Mouse (Mus musculus) CH12.LX (cell line): ENCODE measurements around the gene Fap. TPM values are rescaled to one million over a fixed set of nuclear protein-coding genes. Genes with fewer than 3 reads are reported as not detected.

Experiments
- DNase-seq: peaks from one replicate; pipeline ENCODE4 v3.0.0-alpha.2; 2013; ENCODE audit errors: extremely low read depth
- H3K27ac ChIP-seq: 2 replicates; pipeline ENCODE4 v1.5.1; 2012; ENCODE audit warnings: low read depth, mild to moderate bottlenecking, control low read depth, moderate library complexity; ENCODE audit not compliant: insufficient read depth
- H3K27me3 ChIP-seq: replicated peaks from 2 replicates; pipeline ENCODE3; 2012; ENCODE audit warnings: inconsistent platforms
- H3K36me3 ChIP-seq, 2 experiments: replicated peaks in 1 of 2; 2 replicates each; pipeline versions ENCODE3 to v1.6.1; 2012; ENCODE audit warnings: inconsistent platforms in 1 of 2, low read length in 1 of 2, mild to moderate bottlenecking in 1 of 2, mixed read lengths in 1 of 2, moderate library complexity in 1 of 2; ENCODE audit not compliant: control insufficient read depth in 1 of 2, insufficient read depth in 1 of 2
- H3K4me1 ChIP-seq, 2 experiments: 2 replicates each; pipeline ENCODE4 v1.6.1; 2012; ENCODE audit warnings: inconsistent platforms in 1 of 2, moderate library complexity in 1 of 2; ENCODE audit not compliant: insufficient read depth in 2 of 2, control insufficient read depth in 1 of 2
- H3K4me2 ChIP-seq: 2 replicates; pipeline ENCODE4 v1.6.1; 2012; ENCODE audit warnings: low read depth, mild to moderate bottlenecking, control low read depth; ENCODE audit not compliant: poor library complexity, insufficient read depth, severe bottlenecking
- H3K4me3 ChIP-seq, 3 experiments: fragments of 150-350 bp in 1 of 3; sonication (generic) in 1 of 3; replicated peaks in 1 of 3; 2 replicates each; pipeline versions ENCODE3 to v1.5.1; 2011 to 2012; ENCODE audit warnings: low read depth in 2 of 3, low read length in 2 of 3, mild to moderate bottlenecking in 2 of 3, moderate library complexity in 2 of 3, control low read depth in 1 of 3, improper control_type of control experiment in 1 of 3, inconsistent platforms in 1 of 3, mixed read lengths in 1 of 3; ENCODE audit not compliant: poor library complexity in 1 of 3
- H3K79me2 ChIP-seq: replicated peaks from 2 replicates; pipeline ENCODE4 v1.6.1; 2012; ENCODE audit warnings: mild to moderate bottlenecking, moderate library complexity; ENCODE audit not compliant: control insufficient read depth, poor library complexity, insufficient read depth, severe bottlenecking; ENCODE audit errors: extremely low read depth
- H3K9ac ChIP-seq: 2 replicates; pipeline ENCODE4 v1.6.1; 2012; ENCODE audit warnings: low read depth, mild to moderate bottlenecking, control low read depth, moderate library complexity; ENCODE audit not compliant: insufficient read depth
- H3K9me3 ChIP-seq: replicated peaks from 2 replicates; pipeline ENCODE3; 2012; ENCODE audit warnings: low read length, inconsistent platforms, mixed read lengths
- CHD1 ChIP-seq: IDR thresholded peaks from 2 replicates; pipeline ENCODE4 v1.6.1; 2012; ENCODE audit warnings: low read depth, low read length, improper control_type of control experiment, inconsistent platforms
- CHD2 ChIP-seq: IDR thresholded peaks from 2 replicates; pipeline ENCODE4 v1.6.1; 2011; ENCODE audit warnings: low read length, improper control_type of control experiment
- CTCF ChIP-seq, 2 experiments: IDR thresholded peaks in 1 of 2; conservative IDR thresholded peaks in 1 of 2; 2 replicates each; pipeline ENCODE4 v1.5.1; 2011 to 2012; ENCODE audit warnings: low read depth in 2 of 2, low read length in 2 of 2, improper control_type of control experiment in 1 of 2, inconsistent platforms in 1 of 2, mild to moderate bottlenecking in 1 of 2, moderate library complexity in 1 of 2
- E2F4 ChIP-seq: IDR thresholded peaks from 2 replicates; pipeline ENCODE4 v1.6.1; 2011; ENCODE audit warnings: low read depth, low read length, improper control_type of control experiment; ENCODE audit not compliant: insufficient replicate concordance
- ETS1 ChIP-seq: conservative IDR thresholded peaks from 2 replicates; pipeline ENCODE4 v1.6.1; 2012; ENCODE audit warnings: low read depth, mild to moderate bottlenecking, inconsistent platforms, low read length, improper control_type of control experiment, moderate library complexity
- GABPA ChIP-seq: IDR thresholded peaks from 2 replicates; pipeline ENCODE4 v1.6.1; 2012; ENCODE audit warnings: low read depth, low read length, improper control_type of control experiment, inconsistent platforms; ENCODE audit not compliant: insufficient replicate concordance
- HCFC1 ChIP-seq: IDR thresholded peaks from 2 replicates; pipeline ENCODE4 v1.6.1; 2012; ENCODE audit warnings: low read depth, mild to moderate bottlenecking, inconsistent platforms, low read length, improper control_type of control experiment
- JUN ChIP-seq: IDR thresholded peaks from 2 replicates; pipeline ENCODE4 v1.6.1; 2011; ENCODE audit warnings: low read depth, mild to moderate bottlenecking, low read length, improper control_type of control experiment, moderate library complexity; ENCODE audit not compliant: insufficient read depth
- MAFK ChIP-seq: IDR thresholded peaks from 2 replicates; pipeline ENCODE4 v1.6.1; 2011; ENCODE audit warnings: low read length, improper control_type of control experiment; ENCODE audit not compliant: insufficient replicate concordance
- MAX ChIP-seq: IDR thresholded peaks from 2 replicates; pipeline ENCODE4 v1.6.1; 2011; ENCODE audit warnings: low read length, improper control_type of control experiment
- MYC ChIP-seq: IDR thresholded peaks from 2 replicates; pipeline ENCODE4 v1.6.1; 2011; ENCODE audit warnings: low read depth, mild to moderate bottlenecking, improper control_type of control experiment, low read length
- NRF1 ChIP-seq: IDR thresholded peaks from 2 replicates; pipeline ENCODE4 v1.6.1; 2014; ENCODE audit warnings: low read depth, mild to moderate bottlenecking, inconsistent platforms, low read length, improper control_type of control experiment, moderate library complexity
- SMC3 ChIP-seq: IDR thresholded peaks from 2 replicates; pipeline ENCODE4 v1.6.1; 2011; ENCODE audit warnings: low read depth, low read length, improper control_type of control experiment
- TBP ChIP-seq: conservative IDR thresholded peaks from 2 replicates; pipeline ENCODE4 v1.6.1; 2011; ENCODE audit warnings: low read depth, low read length, improper control_type of control experiment
- UBTF ChIP-seq: IDR thresholded peaks from 2 replicates; pipeline ENCODE4 v1.6.1; 2012; ENCODE audit warnings: low read depth, mild to moderate bottlenecking, inconsistent platforms, low read length, improper control_type of control experiment, moderate library complexity
- USF2 ChIP-seq: conservative IDR thresholded peaks from 2 replicates; pipeline ENCODE4 v1.6.1; 2011; ENCODE audit warnings: low read depth, low read length, improper control_type of control experiment
- ZMIZ1 ChIP-seq: IDR thresholded peaks from 2 replicates; pipeline ENCODE4 v1.6.1; 2012; ENCODE audit warnings: low read depth, mild to moderate bottlenecking, inconsistent platforms, low read length, improper control_type of control experiment
- dilution Hi-C: fragments of 300-500 bp; cut with MboI; formaldehyde crosslinking; loops from 2 replicates; pipeline ENCODE4 v1.14.3; 2020; ENCODE audit warnings: low sequenced_read_pairs; ENCODE audit not compliant: extremely low pct_unique_long_range_greater_than_20kb, extremely low pct_ligation_motif_present
- in situ Hi-C: fragments of 300-500 bp; cut with MboI; formaldehyde crosslinking; loops from 3 replicates; pipeline ENCODE4 v1.14.3; 2019; ENCODE audit warnings: low sequenced_read_pairs, low pct_ligation_motif_present, low pct_unique_long_range_greater_than_20kb, mixed read lengths
- polyA plus RNA-seq: library from polyadenylated mRNA; unstranded; fragments of >175 nt; gene quantifications from 2 replicates; pipeline ENCODE4 v1.2.1, GENCODE M21; 2012; ENCODE audit warnings: low read depth; ENCODE audit not compliant: insufficient read length
- total RNA-seq, 2 experiments: library from RNA; depleted of rRNA; stranded (reverse); fragments of 300-350 nt in 1 of 2; fragments of >200 nt in 1 of 2; gene quantifications; 2 replicates each; pipeline ENCODE4 v1.2.3; 2012 to 2014

Fap gene
- total and polyA plus RNA-seq, 3 experiments: 0.15 TPM; not detected in 2

DNA sequence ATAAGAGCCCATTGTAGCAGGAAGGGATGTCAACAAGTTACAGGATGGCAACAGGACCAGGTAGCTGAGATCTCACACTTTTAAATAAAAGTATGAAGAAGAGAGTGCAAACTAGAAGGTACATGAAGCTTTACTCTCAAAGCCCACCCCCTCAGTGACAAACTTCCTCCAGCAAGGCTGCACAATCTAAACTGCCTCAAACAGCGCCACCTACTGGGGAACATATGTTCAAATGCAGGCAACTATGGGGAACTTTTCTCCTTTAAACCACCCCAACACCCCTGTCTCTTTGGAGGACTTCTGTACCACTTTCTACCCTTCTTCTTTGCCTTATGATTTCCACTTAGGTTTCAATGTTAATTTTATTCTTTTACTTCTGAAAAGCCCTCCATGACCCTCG is 16.5 kb downstream of the Fap start:
- Histone ChIP-seq H3K4me1 (no peaks in the 10 kb centered on the region), H3K9ac (no peak overlapping the region), H3K36me3 (no peaks in the 10 kb centered on the region), H3K79me2 (no peaks in the 10 kb centered on the region), H3K27me3 (no peaks in the 10 kb centered on the region), H3K9me3 (no peaks in the 10 kb centered on the region), H3K4me2 (no peak overlapping the region), H3K27ac (no peak overlapping the region), H3K4me3 (no peak overlapping the region)
- TF ChIP-seq SMC3 (peak; percentile 31; the same call in 1 of the 2 replicates), CTCF (conservative IDR thresholded peaks at IDR 0.05 in 1 of 2, IDR thresholded peaks at IDR 0.05 in 1 of 2; ENCODE audit: low read depth in 2 of 2, low read length in 2 of 2) (peak; percentile 30 to 49; a peak in 3 of 4 replicates), HCFC1 (no peak)
- in situ Hi-C loops: no loop called here
- dilution Hi-C loops: no loop called here
- peak; percentile 19 for DNase-seq

DNA sequence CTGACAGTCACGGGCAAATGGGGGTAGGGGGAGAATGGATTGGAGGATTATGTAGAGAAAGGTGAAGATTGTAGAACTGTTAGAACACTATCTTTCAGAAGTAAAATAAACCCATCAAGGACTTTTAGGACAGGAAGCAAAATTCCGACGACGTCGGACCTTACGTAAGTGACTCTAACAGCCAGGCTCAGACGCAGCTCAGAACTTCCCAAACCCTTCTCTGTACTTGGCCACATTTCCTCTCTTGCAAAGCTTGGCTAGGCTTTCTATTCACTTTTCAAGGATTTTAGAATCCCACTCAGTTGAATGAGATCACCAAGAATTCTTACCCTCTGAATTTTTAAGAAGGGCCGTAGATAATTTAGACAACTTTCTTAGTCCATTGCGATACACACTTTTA is 17.5 kb downstream of the Fap start:
- H3K9ac ChIP-seq: no peak overlapping the region
- no peaks in the 10 kb centered on the region for H3K9me3 ChIP-seq
- in situ Hi-C loops: no loop called here
- no peak for DNase-seq
- H3K36me3 ChIP-seq: no peaks in the 10 kb centered on the region
- H3K4me3 ChIP-seq: no peak overlapping the region
- no peaks in the 10 kb centered on the region for H3K27me3 ChIP-seq
- H3K79me2 ChIP-seq: no peaks in the 10 kb centered on the region
- no peak overlapping the region for H3K4me2 ChIP-seq
- no peak overlapping the region for H3K27ac ChIP-seq
- dilution Hi-C loops: no loop called here
- TF ChIP-seq JUN (no peak), NRF1 (no peak), UBTF (no peak), USF2 (no peak), ETS1 (no peak), TBP (no peak), GABPA (no peak), CHD2 (no peak), E2F4 (no peak), MAFK (no peak), MYC (no peak), ZMIZ1 (no peak), CHD1 (no peak), MAX (no peak)
- no peaks in the 10 kb centered on the region for H3K4me1 ChIP-seq
